Mouse (Mus musculus): Measurements from ENCODE around the gene Sec13.

- no peak for TF ChIP-seq CTCF (IDR thresholded peaks at IDR 0.05; ENCODE audit: low read depth)
- no peak for TF ChIP-seq EP300 (optimal IDR thresholded peaks at IDR 0.05)
Measured at GRCm38 (mm10) chr6:113717541-113717940, 23.0 kb downstream of the Sec13 start.
